Mouse (Mus musculus): ENCODE measurements around the gene Vps13c.

Gene Vps13c

DNA sequence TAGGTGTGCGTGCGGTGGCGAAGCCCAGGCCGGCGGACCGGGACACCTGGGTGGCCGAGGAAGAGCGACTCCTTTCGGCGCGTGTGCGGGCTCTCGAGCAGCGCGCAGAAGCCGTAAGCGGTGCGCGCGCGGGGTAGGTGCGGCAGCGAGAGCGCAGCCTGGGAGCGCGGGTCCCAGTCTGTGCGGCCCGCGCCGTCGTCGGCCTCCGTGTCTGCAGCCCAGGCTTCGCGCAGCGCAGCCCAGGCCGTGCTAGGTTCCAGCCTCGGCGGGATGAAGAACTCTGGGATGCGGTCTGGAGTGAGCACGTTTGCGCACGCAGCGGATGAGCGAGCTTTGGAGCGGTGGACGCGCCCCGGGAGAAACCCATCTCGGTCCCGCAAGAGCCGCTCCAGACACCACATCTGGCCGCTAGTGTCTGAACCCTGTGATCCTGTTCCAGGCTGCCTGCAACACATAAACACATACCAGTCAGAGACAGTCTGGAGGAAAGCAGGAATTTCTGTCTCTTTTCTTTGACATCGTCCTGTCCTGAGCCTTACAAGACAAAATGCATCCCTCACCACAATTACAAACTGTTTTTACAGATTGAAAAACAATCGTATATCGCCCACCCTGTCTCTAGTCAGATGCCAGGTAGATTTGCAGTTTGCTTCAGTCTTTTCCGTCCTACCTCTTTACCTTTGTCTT, 8.7 kb upstream of the Vps13c start:
- no peak for DNase-seq (ENCODE audit: low spot score in 2 of 2)

DNA sequence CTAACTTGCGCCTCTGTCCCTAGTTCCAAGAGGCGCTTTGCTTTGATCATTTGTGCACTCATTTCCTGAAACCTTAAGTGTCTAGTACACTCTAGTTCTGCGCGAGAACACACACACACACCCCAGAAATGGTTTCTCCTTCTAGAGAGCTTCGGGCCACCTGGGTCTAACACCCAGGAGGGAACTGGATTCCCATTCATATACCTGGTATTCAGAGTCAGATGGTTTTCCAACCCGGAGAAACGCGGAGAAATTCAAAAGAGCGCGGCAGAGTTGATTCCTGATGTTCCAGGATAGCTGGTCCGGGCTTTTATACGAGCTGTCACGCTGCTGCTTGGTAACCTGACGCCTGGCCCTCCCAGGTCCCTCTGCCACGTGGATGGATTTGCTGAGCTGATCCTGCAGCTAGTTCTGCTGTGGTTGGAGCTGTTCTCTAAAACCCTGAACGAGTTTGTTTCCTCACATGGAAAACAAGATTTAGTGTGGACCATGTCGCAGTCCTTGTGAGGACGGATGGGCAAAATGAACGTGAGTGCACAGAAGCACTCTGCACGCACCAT, 8.1 kb upstream of the Vps13c start, which contains the start of gene C2cd4a:
Gene C2cd4a (minus strand): TSS at position 285 of the 560 bp plus-strand sequence.
- no peak for DNase-seq (ENCODE audit: low spot score in 2 of 2)

DNA sequence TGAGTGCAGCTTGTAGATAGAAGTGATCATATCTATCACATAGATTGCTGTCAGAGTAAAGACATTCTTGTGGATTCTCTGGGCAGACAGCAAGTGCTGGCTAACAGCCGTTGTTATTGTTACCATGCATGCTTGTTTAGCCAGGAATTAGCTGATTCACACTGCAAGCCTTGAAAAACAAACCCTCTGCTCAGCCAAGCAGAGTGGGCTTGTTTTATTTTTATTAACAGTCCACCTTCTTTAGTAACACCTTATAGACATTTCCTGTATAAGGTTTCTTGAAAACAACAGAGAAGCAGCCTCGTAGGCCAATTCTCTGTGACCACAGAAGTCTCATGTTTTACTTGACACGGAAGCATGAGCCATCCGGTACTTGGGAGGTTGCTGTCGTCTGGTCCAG, 5.7 kb upstream of the Vps13c start:
- DNase-seq (ENCODE audit: low spot score in 2 of 2): no peak

DNA sequence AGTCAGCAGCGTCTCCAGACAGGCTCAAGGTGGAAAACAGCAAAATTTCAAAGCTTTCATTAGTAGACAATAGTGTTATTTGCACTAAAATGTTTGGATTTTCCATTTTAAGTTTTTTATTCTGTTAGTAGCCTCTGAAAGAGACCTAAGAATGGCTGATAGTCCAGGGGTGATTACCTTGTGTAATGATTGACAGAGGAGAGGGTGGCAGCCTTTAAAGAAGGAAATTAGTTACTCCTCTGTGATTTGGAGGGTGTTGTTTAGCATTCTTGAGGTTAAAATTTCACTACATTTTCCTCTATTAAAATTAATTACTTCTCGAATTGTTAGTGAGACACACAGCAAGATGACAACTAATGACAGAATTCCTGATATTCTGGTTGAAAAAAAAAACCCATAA, 2.9 kb upstream of the Vps13c start:
- no peak for DNase-seq (ENCODE audit: low spot score in 2 of 2)

DNA sequence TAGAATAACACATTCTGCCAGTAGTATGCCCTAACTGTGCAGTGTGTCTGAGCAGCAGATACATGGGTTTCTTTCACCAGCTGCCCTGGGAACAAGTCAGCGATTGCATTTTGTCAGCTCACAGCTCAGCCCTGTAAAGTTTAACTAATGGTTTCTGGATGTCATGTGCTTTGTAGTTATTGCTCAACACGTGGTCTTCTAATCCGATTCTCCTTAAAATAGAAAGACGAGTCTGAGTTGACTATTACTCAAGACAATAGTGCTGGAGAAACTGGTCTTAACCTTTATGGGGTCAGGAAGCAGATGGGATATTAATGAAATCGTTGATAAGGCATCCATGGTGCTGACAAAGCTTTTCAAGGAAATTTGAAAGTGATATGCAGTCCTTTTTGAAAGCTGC, 2.6 kb downstream of the Vps13c start:
- no peak for DNase-seq (ENCODE audit: low spot score in 2 of 2)

DNA sequence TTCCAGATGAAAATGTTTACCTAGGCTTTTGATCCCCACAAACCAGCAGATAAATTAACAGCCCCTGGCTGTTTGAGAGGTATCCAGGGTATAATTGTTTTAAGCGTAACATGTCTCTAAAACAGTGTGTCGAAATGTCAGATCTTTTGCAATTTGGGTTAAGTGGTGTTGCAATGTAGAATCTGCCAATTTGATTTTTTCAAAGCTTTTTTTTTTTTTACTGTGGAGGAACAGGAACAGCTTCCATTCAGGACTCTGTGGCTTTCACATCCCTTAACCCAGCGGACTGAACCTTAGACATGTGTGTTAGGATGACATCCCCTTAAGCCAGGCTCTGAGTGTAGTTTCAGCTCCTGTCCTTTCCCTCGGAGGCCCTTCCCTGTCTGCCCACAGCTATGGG, 4.8 kb downstream of the Vps13c start:
- DNase-seq (ENCODE audit: low spot score in 2 of 2): no peak

DNA sequence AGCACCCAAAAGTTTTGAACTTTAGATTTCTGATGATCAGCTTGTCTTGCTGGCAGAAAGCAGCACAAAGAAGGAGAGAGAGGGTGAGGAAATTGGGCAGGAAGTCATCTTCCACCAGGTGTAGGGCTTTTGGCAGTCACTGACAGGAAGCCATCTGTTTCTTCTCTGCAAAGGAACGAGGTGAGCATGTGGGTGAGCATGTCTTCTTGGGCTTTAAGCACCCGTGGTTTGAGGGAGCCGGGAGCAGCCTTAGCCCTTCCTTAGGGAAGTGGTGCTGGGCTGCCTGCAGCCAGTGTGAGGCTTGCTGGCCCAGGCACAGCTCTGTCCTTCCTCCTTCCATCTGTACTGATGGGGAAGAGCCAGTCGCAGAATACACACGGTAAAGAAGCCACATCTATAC, 5.5 kb downstream of the Vps13c start:
- DNase-seq (ENCODE audit: low spot score in 2 of 2): no peak

DNA sequence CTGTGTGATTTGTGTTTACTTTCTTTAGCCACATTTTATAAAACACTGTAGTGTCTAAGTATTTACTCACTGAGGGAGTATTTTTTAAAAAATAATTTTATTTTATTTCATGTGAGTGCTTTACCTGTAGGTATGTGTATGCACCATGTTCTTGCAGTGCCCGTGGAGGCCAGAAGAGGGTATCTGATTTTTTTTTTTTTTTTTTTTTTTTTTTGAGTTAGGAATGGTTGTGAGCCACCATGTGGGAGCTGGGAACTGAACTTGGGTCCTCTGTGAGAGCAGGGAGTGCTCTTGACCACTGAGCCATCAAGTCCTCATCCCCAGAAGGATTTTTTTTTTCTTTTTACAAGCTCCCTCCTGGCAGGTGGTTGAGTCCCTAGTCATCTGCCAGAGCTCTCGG, 5.9 kb downstream of the Vps13c start:
- DNase-seq (ENCODE audit: low spot score in 2 of 2): no peak

DNA sequence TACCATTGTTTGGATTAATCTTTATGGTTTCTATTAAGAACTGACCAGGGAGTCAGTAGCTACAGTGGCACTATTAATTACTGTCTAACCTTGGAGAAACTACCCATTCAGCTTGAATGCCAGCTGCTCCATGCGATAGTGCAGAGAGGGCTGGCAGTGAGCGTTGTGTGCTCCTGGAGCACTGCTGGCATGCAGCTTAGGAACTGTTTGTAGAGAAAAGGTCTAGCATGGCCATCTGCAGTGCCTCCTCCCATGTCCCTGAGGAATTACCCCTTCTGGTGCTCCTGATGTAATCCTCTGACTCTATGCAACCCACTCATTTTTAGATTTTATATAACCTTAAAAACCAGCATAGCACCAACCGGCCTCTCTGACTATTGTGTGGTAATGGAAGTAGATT, 7.4 kb downstream of the Vps13c start:
- no peak for DNase-seq (ENCODE audit: low spot score in 2 of 2)

DNA sequence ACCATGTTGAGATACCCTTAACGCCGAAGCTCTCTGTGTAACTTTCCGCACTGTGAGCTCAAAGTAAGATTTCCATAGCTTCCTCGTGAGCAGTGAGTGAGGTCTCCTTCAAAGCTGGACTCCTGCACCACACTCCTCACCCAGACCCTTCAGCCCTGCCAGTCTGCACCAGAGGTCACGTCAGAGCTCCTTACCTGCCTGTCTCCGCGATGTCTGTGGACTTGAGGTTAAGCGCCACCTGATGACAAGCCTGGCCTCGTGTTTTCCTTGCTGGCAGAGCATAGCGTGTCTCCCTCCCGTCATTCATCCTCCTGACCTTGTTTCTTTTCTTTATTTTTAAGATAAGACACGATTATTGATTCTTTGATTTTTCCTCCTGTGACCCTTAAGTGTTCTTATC, 9.2 kb downstream of the Vps13c start:
- no peak for DNase-seq (ENCODE audit: low spot score in 2 of 2)

DNA sequence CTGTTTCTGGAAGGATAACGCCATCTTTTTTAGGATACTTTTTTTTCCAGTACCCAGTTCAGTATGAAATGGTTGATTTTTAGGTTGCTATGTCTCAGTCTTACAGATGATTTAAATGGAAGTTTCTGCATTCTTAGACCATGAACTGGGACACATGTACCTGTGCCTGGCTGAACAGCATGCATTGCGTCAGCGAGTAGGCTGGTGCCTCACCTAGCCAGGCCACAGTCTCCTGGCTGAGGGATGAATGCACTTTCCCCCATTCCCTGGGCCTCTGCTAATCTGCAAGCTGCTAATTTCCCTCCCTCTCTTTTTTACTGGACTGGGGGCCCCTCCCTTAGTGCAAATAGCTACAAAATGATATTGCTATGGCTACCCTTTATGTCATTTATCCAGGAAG, 9.7 kb downstream of the Vps13c start:
- no peak for DNase-seq (ENCODE audit: low spot score in 2 of 2)

DNA sequence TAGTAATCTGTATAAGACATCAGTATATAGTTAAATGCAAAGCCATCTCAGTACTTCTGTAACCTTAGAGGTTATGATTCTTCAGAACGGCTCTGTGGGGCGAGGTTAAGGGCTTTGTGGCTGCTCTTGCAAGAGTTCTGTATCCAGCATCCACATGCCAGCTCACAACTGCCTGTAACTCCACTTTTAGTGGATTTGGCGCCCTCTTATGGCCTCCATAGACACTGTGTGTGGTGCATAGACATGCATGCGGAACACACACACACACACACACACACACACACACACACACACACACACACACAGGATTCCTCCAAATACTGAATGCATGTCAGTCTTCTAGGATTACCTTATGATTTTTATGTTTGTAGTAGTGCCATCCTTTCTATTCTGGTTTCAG, 11.0 kb downstream of the Vps13c start:
- no peak for DNase-seq (ENCODE audit: low spot score in 2 of 2)

DNA sequence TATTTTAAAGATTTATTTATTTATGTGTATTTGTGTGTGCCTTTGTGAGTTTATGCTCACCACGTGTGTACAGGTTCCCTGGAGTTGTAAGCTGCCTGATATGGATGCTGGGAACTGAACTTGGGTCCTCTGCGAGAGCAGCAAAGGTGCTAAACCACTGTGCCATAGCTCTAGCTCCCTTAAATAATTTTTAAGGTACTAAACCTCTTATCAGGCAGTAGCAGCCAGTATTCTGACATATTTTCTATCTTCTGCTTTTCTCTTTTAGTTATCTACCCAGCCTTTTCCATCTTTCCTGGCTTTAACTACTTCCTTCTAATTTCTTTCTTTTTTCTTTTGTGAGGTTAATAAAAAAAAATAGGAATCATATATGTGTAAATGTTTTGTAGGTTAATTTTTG, 20.1 kb downstream of the Vps13c start:
- no peak for DNase-seq (ENCODE audit: low spot score in 2 of 2)

DNA sequence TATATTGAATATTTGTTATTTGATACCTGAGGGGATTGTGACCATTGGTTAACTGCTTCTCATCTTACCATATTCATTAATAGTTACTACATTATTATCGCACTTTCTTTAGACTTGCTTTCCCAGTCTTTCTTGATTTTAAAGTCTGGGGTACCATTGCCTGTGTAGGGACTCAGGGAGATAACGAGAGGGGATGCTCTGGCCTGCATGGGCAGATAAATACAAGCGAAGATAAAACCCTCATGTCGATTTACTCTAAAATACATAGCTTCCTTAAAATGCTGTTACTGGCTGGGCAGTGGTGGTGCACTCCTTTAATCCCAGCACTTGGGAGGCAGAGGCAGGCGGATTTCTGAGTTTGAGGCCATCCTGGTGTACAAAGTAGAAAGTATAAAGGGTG, 23.1 kb downstream of the Vps13c start:
- no peak for DNase-seq (ENCODE audit: low spot score in 2 of 2)

DNA sequence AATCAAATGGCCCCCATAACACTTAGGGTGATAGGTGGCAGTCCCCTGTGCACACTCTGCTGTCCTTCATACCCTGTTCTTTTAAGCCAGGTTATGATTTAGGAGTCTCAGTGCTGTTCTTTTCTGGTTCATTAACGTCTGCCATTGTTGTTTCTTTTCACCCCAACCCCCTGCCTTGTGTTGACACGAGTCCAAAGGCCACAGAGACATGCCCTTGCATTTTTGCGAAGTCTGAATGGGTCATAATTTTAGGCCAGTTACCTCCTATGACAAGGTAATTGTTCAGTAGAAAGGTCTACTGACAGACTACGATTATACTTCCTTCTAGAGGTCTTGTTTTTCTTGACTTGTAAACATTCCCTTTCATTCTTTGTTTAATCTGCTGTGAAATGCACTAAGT, 23.8 kb downstream of the Vps13c start:
- no peak for DNase-seq (ENCODE audit: low spot score in 2 of 2)

DNA sequence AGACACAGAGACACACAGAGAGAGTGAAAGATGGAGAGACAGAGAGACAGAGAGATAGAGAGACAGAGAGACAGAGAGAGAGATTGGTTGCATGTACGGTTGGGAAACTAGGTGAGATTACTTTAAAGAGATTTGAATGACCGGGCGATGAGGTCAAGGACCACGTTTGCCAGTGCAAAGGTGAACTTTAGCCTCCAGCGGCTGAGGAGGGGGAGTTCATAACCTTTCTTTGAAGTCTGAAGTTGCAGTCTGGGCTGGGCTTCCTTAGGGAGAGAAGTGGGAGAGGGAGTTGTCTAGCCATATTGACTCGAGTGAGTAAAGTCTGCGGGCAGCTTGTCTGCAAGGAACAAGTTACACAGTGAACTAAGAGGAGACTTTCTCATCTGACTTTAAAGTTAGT, 25.2 kb downstream of the Vps13c start:
- DNase-seq (ENCODE audit: low spot score in 2 of 2): no peak

DNA sequence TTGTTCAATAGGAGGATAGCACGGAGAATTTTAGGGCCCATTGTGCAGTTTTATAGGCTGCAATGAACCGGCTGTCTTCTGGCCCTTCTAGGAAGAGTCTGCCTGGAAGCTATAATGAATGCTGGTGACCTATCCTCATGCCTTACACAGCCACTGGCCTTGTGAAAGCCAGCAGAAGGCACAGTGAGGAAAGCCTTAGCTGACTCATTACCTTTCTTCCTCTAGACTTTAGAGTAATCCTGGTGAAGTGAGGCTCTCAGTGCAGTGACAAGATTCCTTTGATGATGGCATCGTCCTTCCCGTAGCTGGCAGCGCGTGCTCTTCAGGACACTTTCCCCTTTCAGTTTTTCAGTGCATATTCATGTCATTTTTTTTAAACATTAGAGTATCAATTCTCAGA, 27.2 kb downstream of the Vps13c start:
- no peak for DNase-seq (ENCODE audit: low spot score in 2 of 2)

DNA sequence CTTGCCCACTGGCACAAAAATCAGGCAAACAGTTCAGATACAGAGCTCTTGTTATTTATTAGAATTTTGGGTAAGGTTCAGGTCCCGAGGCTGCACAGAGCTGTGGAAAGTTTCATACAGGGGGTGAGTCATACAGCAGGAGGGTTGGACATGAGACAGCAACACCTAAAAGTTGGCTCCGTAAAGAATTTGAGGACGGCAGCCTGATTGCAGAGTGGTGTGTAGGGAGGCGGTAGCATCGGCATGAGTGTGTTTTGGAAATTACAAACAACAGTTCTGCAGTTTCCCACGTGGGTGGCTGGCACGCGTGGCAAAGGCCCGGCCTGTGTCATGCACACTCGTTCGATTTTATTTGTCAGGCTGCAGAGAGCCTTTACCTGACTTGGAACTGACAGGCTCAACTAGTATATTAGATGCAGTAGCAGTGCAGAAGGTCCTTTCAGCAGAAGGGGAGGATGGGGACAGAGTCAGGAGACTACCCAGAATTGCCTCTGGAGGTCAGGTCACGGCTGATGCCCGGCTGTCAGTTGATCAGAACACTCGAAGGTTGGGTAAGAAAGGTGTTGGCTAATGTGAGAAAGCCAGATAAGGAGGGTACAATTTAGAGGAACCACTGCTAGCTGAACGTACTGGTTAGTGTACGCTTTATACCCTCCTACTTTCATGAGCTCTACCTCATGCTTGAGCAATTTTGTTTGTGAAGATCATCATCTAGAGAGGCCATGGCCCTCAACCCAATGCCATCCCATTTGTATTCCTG, 29.7 kb downstream of the Vps13c start:
- DNase-seq (ENCODE audit: low spot score in 2 of 2): no peak

DNA sequence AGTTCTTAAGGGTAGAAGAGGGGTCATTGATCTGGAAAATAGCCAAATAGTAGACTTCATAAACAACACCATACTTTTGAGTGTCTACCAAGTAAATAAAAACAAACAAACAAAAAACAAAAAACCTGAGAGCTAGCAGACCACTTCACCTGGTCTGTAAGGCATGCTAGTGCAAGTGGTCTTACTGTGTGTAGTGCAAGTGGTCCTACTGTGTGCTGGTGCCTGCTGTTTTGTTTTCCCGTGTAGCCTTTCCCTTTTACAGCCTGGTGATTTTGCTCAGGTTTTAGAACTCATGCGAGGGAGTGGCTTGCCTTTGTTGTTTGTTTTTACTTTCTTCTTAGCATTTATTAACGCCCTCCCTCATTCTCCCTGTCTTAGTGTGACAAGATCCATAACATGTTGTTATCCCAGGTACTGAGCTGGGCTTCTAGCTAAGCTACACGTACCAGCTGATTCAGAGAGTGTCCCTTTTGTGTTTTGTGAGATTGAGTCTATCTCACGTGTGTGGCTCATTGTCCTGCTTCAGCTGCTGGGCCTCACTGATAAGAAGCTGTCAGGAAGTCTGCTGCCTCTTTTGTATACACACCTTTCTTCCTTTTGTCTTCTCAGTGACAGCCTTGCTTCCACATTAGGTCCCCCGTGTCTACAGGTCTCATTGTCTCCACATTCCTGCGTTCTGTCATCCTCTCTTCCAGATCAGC, 34.5 kb downstream of the Vps13c start:
- DNase-seq (ENCODE audit: low spot score in 2 of 2): no peak

DNA sequence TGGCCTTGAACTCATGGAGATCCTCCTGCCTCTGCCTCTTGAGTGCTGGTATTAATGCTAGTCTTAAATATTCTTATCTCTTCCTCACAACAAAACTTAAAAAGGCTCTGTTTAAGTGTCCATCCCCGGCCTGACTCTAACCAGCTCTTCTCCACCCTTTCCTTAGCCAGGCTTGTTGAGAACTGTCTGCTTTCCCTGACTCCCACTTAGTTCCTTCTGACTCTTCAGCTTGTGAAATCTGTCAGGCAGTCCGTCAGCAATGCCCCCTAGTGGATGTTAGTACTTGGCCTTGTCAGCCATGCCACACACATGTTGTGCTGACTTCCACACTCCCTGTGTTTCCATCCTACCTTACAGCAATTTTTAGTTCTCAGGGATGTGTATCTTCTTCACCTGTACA, 35.1 kb downstream of the Vps13c start:
- no peak for DNase-seq (ENCODE audit: low spot score in 2 of 2)

DNA sequence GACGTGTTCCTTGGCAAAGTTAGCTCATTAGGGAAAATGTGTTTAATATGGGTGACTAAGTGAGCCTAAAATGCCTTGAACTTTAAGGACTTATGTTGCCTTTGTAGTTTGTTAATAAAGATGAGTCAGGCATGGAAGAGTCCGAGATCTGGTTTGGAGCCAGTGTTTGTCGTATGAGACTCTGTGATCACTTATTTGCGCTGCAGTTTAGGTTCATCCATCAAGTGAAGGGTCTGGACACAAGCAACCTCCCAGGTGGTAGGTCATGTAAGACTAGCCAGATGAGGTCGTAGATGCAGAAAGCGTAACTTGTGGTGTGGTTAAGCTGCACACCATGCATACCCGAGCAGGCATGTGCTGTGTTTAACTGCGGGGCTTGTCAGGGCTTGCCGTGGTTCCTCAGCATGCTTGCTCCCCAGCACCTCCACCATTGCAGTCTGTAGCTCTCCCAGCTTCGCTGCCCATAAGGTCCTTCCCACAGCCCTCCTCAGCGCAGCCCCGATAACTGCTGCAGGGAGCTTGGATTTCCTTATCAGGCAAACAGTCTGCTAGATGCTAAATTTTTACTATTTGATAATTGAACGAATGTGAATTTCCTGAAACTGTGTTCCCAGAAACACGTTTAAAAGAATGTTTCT, 37.0 kb downstream of the Vps13c start:
- DNase-seq (ENCODE audit: low spot score in 2 of 2): peak; percentile 14

DNA sequence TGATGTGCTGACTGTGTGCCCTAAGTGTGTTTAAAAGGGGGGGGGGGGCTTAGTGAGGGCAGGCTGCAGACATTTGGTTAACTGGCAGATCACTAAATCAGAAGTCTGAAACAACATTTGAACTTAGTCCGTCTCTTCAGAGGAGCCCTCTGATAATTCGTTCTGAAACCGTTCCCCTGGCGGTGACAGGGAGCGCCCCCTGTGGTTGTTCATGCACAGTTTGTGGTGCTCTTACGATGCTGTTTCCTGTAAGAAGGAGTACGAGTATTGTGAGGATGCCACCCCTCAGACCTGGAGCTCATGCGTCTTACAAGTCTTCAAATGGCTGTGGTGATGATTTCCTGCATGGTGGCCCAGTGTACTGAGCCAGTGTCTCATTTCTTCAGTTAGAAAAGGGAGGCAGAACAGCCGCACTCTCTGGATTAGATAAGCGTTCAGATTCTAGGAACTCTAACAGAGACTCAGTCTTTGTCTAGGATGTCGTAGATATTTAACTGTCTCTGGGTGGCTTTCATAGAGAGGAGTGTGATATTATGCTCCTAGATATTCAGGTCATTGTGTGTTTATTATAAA, 38.1 kb downstream of the Vps13c start:
- DNase-seq (ENCODE audit: low spot score in 2 of 2): no peak
